Mouse (Mus musculus) leukemia stem cell, adult 10-12 weeks (primary cell): ENCODE measurements around the gene Ankrd34c. TPM values are rescaled to one million over a fixed set of nuclear protein-coding genes. Genes with fewer than 3 reads are reported as not detected.

ENCODE experiments used
- polyA plus RNA-seq: library from polyadenylated mRNA; stranded (reverse); fragments of >175 nt; gene quantifications from 2 replicates; pipeline ENCODE4 v1.2.3, GENCODE M21; 2012; ENCODE audit warnings: low replicate concordance

Ankrd34c gene
- polyA plus RNA-seq = not detected in 2 replicates

GRCm38 (mm10) chr9:89738295-89738694 lies at the start of gene Ankrd34c:
TSS of gene Ankrd34c (minus strand) at chr9:89738475.

GRCm38 (mm10) chr9:89704265-89705196 lies 33.7 kb downstream of the Ankrd34c start, which contains the start of gene Tmed3:
TSS of gene Tmed3 (minus strand) at chr9:89705068.

Other genes with a start within 250 kb of the Ankrd34c start
- gene Minar1, start 115.3 kb downstream of the Ankrd34c start, polyA plus RNA-seq = not detected in 2 replicates
- gene Tmed3, start 33.4 kb downstream of the Ankrd34c start, polyA plus RNA-seq = 24.2 and 25.2 TPM in 2 replicates
- 0.05 TPM in 1 of 2 replicates, not detected in the other for gene Rasgrf1, start 171.4 kb upstream of the Ankrd34c start, polyA plus RNA-seq